Mouse (Mus musculus) neural tube, embryonic 11.5 days (tissue): ENCODE measurements around the gene Ppp4c. TPM values are rescaled to one million over a fixed set of nuclear protein-coding genes. Genes with fewer than 3 reads are reported as not detected.

ENCODE experiments used
- ATAC-seq: fragments of 200-750 bp; cut with Nextera tagmentation; 2 replicates; pipeline ENCODE4 v1.8.0; 2017; ENCODE audit warnings: moderate number of reproducible peaks, mild to moderate bottlenecking, moderate TSS enrichment, moderate library complexity; ENCODE audit not compliant: insufficient read depth, low FRiP score, low TSS enrichment
- DNase-seq: peaks from one replicate; pipeline ENCODE4 v3.0.0-alpha.2; 2015; ENCODE audit warnings: low spot score
- H3K27ac ChIP-seq: fragments of 300-500 bp; sonication (generic); 2 replicates; pipeline ENCODE4 v1.5.1; 2014; ENCODE audit warnings: low read depth, mild to moderate bottlenecking, low read length
- H3K27me3 ChIP-seq: fragments of 300-500 bp; sonication (generic); 2 replicates; pipeline ENCODE4 v1.6.1; 2014; ENCODE audit warnings: mild to moderate bottlenecking, low read length, mixed read lengths; ENCODE audit not compliant: control insufficient read depth, insufficient read depth
- H3K36me3 ChIP-seq: fragments of 300-500 bp; sonication (generic); 2 replicates; pipeline ENCODE4 v1.6.1; 2014; ENCODE audit warnings: mild to moderate bottlenecking, low read length, moderate library complexity, mixed read lengths; ENCODE audit not compliant: control insufficient read depth, insufficient read depth
- H3K4me1 ChIP-seq: fragments of 300-500 bp; sonication (generic); 2 replicates; pipeline ENCODE4 v1.6.1; 2014; ENCODE audit warnings: low read length, mixed read lengths; ENCODE audit not compliant: control insufficient read depth, insufficient read depth
- H3K4me2 ChIP-seq: fragments of 300-500 bp; sonication (generic); 2 replicates; pipeline ENCODE4 v1.6.1; 2014; ENCODE audit warnings: low read depth, mild to moderate bottlenecking, moderate library complexity
- H3K4me3 ChIP-seq: fragments of 300-500 bp; sonication (generic); 2 replicates; pipeline ENCODE4 v1.5.1; 2014; ENCODE audit warnings: low read depth, low read length
- H3K9ac ChIP-seq: fragments of 300-500 bp; sonication (generic); 2 replicates; pipeline ENCODE4 v1.6.1; 2014; ENCODE audit warnings: mild to moderate bottlenecking, low read length
- H3K9me3 ChIP-seq: fragments of 300-500 bp; sonication (generic); 2 replicates; pipeline ENCODE4 v1.6.1; 2016; ENCODE audit warnings: low read length; ENCODE audit not compliant: control insufficient read depth
- WGBS: fragments of 180-500 bp; shearing (Covaris S2); extraction: QIAGEN DNeasy Blood & Tissue Kit; methylation state at CpG from one replicate; pipeline ENCODE4 v1.1.7; 2014; 5-methylcytosine and 5-hydroxymethylcytosine counted together
- polyA plus RNA-seq: library from polyadenylated mRNA; unstranded; fragments of >200 nt; fragmentation: Nextera tagmentation; extraction: Ambion mirVana; gene quantifications from 2 replicates; pipeline ENCODE4 v1.2.1, GENCODE M21; 2014

Gene Ppp4c
- polyA plus RNA-seq, 1 experiment from 2014 or later, result 318 TPM

GRCm38 (mm10) chr7:126807405-126807804 lies 15.1 kb upstream of the Ppp4c start:
- ATAC-seq (no peak), DNase-seq (no peak)
- Histone ChIP-seq H3K27ac (no peak overlapping the region), H3K36me3 (no peaks in the 10 kb centered on the region; the same call in 1 of the 2 replicates), H3K4me3 (no peak overlapping the region), H3K9ac (peak overlapping the region; percentile 7; the same call in 1 of the 2 replicates), H3K27me3 (no peaks in the 10 kb centered on the region), H3K4me1 (peaks cover 14% of the 10 kb centered on the region), H3K4me2 (peak overlapping the region; percentile 93), H3K9me3 (no peaks in the 10 kb centered on the region)
- WGBS, result 81% methylated on average over 4 of the region's 4 CpGs

GRCm38 (mm10) chr7:126806956-126807355 lies 14.7 kb upstream of the Ppp4c start:
- no peaks in the 10 kb centered on the region; the same call in 1 of the 2 replicates for H3K36me3 ChIP-seq
- no peak overlapping the region for H3K4me3 ChIP-seq
- no peak for DNase-seq

GRCm38 (mm10) chr7:126803751-126804150 lies 11.5 kb upstream of the Ppp4c start:
- H3K27ac ChIP-seq, result no peak overlapping the region
- H3K36me3 ChIP-seq, result no peaks in the 10 kb centered on the region; the same call in 1 of the 2 replicates
- H3K4me3 ChIP-seq, result no peak overlapping the region
- no peaks in the 10 kb centered on the region for H3K9me3 ChIP-seq
- no peak for DNase-seq
- H3K4me1 ChIP-seq, result peaks cover 17% of the 10 kb centered on the region
- no peak overlapping the region; the same call in 1 of the 2 replicates for H3K9ac ChIP-seq
- ATAC-seq, result no peak
- no peaks in the 10 kb centered on the region for H3K27me3 ChIP-seq
- no peak overlapping the region for H3K4me2 ChIP-seq

More at GRCm38 (mm10) chr7:126806956-126807355, 14.7 kb upstream of the Ppp4c start:
- ATAC-seq, result no peak
- Histone ChIP-seq H3K27ac (no peak overlapping the region), H3K4me1 (peaks cover 14% of the 10 kb centered on the region), H3K9me3 (no peaks in the 10 kb centered on the region), H3K4me2 (no peak overlapping the region), H3K9ac (no peak overlapping the region; the same call in 1 of the 2 replicates), H3K27me3 (no peaks in the 10 kb centered on the region)
- WGBS, result 91% methylated on average over 6 of the region's 6 CpGs

- no peaks in the 10 kb centered on the region for H3K9me3 ChIP-seq
- H3K4me1 ChIP-seq, result peaks cover 14% of the 10 kb centered on the region
- no peaks in the 10 kb centered on the region; the same call in 1 of the 2 replicates for H3K36me3 ChIP-seq
- no peaks in the 10 kb centered on the region for H3K27me3 ChIP-seq
- no peak overlapping the region for H3K4me2 ChIP-seq
- no peak overlapping the region for H3K27ac ChIP-seq
- ATAC-seq (no peak), DNase-seq (no peak)
- 92% methylated on average over 6 of the region's 6 CpGs for WGBS
- H3K4me3 ChIP-seq, result no peak overlapping the region
- no peak overlapping the region for H3K9ac ChIP-seq
These were observed 10.9 kb upstream of the Ppp4c start for GRCm38 (mm10) chr7:126803181-126803580.

- H3K9ac ChIP-seq, result no peak overlapping the region
- H3K36me3 ChIP-seq, result no peaks in the 10 kb centered on the region; the same call in 1 of the 2 replicates
- H3K9me3 ChIP-seq, result no peaks in the 10 kb centered on the region
- WGBS, result 82% methylated on average over 11 of the region's 11 CpGs
- DNase-seq, result no peak
- H3K27ac ChIP-seq, result no peak overlapping the region
- no peaks in the 10 kb centered on the region for H3K27me3 ChIP-seq
- no peak for ATAC-seq
- H3K4me2 ChIP-seq, result no peak overlapping the region
- H3K4me1 ChIP-seq, result peaks cover 16% of the 10 kb centered on the region
- H3K4me3 ChIP-seq, result no peak overlapping the region
These were observed 10.0 kb upstream of the Ppp4c start for GRCm38 (mm10) chr7:126802134-126802889.

GRCm38 (mm10) chr7:126801057-126801422 lies 8.7 kb upstream of the Ppp4c start:
- H3K27me3 ChIP-seq, result no peaks in the 10 kb centered on the region
- DNase-seq (no peak), ATAC-seq (no peak)
- H3K27ac ChIP-seq, result no peak overlapping the region
- H3K36me3 ChIP-seq, result peaks cover 5% of the 10 kb centered on the region
- WGBS, result 96% methylated on average over 16 of the region's 16 CpGs
- no peak overlapping the region for H3K9ac ChIP-seq
- no peak overlapping the region for H3K4me2 ChIP-seq
- peaks cover 18% of the 10 kb centered on the region for H3K4me1 ChIP-seq
- H3K9me3 ChIP-seq, result no peaks in the 10 kb centered on the region
- H3K4me3 ChIP-seq, result no peak overlapping the region

GRCm38 (mm10) chr7:126800269-126801056 lies 8.2 kb upstream of the Ppp4c start:
- peaks cover 11% of the 10 kb centered on the region for H3K36me3 ChIP-seq
- H3K9me3 ChIP-seq, result no peaks in the 10 kb centered on the region
- ATAC-seq, result no peak
- peak overlapping the region; percentile 88 for H3K4me2 ChIP-seq
- no peaks in the 10 kb centered on the region for H3K27me3 ChIP-seq
- 34% methylated on average over 5 of the region's 5 CpGs for whole genome bisulfite sequencing
- H3K9ac ChIP-seq, result peak overlapping the region; percentile 64
- DNase-seq, result no peak
- peak overlapping the region; percentile 85; the same call in 1 of the 2 replicates for H3K4me3 ChIP-seq
- H3K27ac ChIP-seq, result peak overlapping the region; percentile 90
- H3K4me1 ChIP-seq, result peaks cover 18% of the 10 kb centered on the region

- H3K9me3 ChIP-seq, result no peaks in the 10 kb centered on the region
- under 1% methylated on average over 38 of the region's 38 CpGs for WGBS
- H3K9ac ChIP-seq, result peak overlapping the region; percentile 64
- peak overlapping the region; percentile 90 for H3K27ac ChIP-seq
- H3K4me1 ChIP-seq, result peaks cover 18% of the 10 kb centered on the region
- peak overlapping the region; percentile 85 for H3K4me3 ChIP-seq
- peaks cover 13% of the 10 kb centered on the region for H3K36me3 ChIP-seq
- H3K27me3 ChIP-seq, result no peaks in the 10 kb centered on the region
- ATAC-seq (peak; percentile 89), DNase-seq (no peak)
- H3K4me2 ChIP-seq, result peak overlapping the region; percentile 88
These were observed 7.4 kb upstream of the Ppp4c start for GRCm38 (mm10) chr7:126799468-126800268.
